Mouse (Mus musculus) hindbrain, embryonic 11.5 days (tissue): ENCODE measurements around the gene Cdipt. TPM values are rescaled to one million over a fixed set of nuclear protein-coding genes. Genes with fewer than 3 reads are reported as not detected.

ENCODE experiments used
- ATAC-seq: fragments of 200-750 bp; cut with Nextera tagmentation; 2 replicates; pipeline ENCODE4 v1.8.0; 2017; ENCODE audit warnings: mild to moderate bottlenecking, moderate TSS enrichment, moderate library complexity; ENCODE audit not compliant: low FRiP score
- DNase-seq: peaks from one replicate; pipeline ENCODE4 v3.0.0-alpha.2; 2015; ENCODE audit warnings: low spot score
- H3K27ac ChIP-seq: fragments of 300-500 bp; sonication (generic); 2 replicates; pipeline ENCODE4 v1.5.1; 2014; ENCODE audit warnings: mild to moderate bottlenecking, low read depth, low read length
- H3K27me3 ChIP-seq: fragments of 300-500 bp; sonication (generic); 2 replicates; pipeline ENCODE4 v1.6.1; 2014; ENCODE audit warnings: mild to moderate bottlenecking, low read length, moderate library complexity, mixed read lengths; ENCODE audit not compliant: control insufficient read depth, insufficient read depth
- H3K36me3 ChIP-seq: fragments of 300-500 bp; sonication (generic); 2 replicates; pipeline ENCODE4 v1.6.1; 2014; ENCODE audit warnings: mild to moderate bottlenecking, low read length, moderate library complexity, mixed read lengths; ENCODE audit not compliant: control insufficient read depth, insufficient read depth
- H3K4me1 ChIP-seq: fragments of 300-500 bp; sonication (generic); replicated peaks from 2 replicates; pipeline ENCODE4 v1.6.1; 2014; ENCODE audit warnings: low read length, mixed read lengths; ENCODE audit not compliant: control insufficient read depth, insufficient read depth
- H3K4me2 ChIP-seq: fragments of 300-500 bp; sonication (generic); replicated peaks from 2 replicates; pipeline ENCODE4 v1.6.1; 2014; ENCODE audit warnings: mild to moderate bottlenecking, low read depth, low read length
- H3K4me3 ChIP-seq: fragments of 300-500 bp; sonication (generic); 2 replicates; pipeline ENCODE4 v1.5.1; 2014; ENCODE audit warnings: low read depth, low read length
- H3K9ac ChIP-seq: fragments of 300-500 bp; sonication (generic); 2 replicates; pipeline ENCODE4 v1.6.1; 2014; ENCODE audit warnings: low read depth, low read length
- H3K9me3 ChIP-seq: fragments of 300-500 bp; sonication (generic); 2 replicates; pipeline ENCODE4 v1.6.1; 2016; ENCODE audit warnings: low read length; ENCODE audit not compliant: control insufficient read depth
- WGBS: fragments of 180-500 bp; shearing (Covaris S2); extraction: QIAGEN DNeasy Blood & Tissue Kit; methylation state at CpG from one replicate; pipeline ENCODE4 v1.1.7; 2014; 5-methylcytosine and 5-hydroxymethylcytosine counted together
- polyA plus RNA-seq: library from polyadenylated mRNA; unstranded; fragments of >200 nt; fragmentation: Nextera tagmentation; extraction: Ambion mirVana; gene quantifications from 2 replicates; pipeline ENCODE4 v1.2.1, GENCODE M21; 2014

The Cdipt gene
- 68.9 and 69.5 TPM in 2 replicates for polyA plus RNA-seq

- Histone ChIP-seq H3K27me3 (no peaks in the 10 kb centered on the region), H3K4me1 (no peaks in the 10 kb centered on the region), H3K4me3 (peak within 1 kb of the TSS; percentile 98), H3K9me3 (no peaks in the 10 kb centered on the region), H3K9ac (peak within 1 kb of the TSS; percentile 99), H3K27ac (peak within 1 kb of the TSS; percentile 88), H3K4me2 (peak within 1 kb of the TSS; percentile 58), H3K36me3 (peaks cover 4% of the 10 kb centered on the region; the same call in 1 of the 2 replicates)
- DNase-seq: no peak
- 6% methylated on average over 1 of the region's 1 CpGs for WGBS
- no peak for ATAC-seq
Measured at GRCm38 (mm10) chr7:126975893-126975949, at the start of gene Cdipt. Gene Cdipt, plus strand, starts transcription at chr7:126975914.

GRCm38 (mm10) chr7:126926299-126926698, 49.4 kb upstream of the Cdipt start:
- Histone ChIP-seq H3K36me3 (no peaks in the 10 kb centered on the region), H3K4me2 (no peak overlapping the region), H3K9ac (no peak overlapping the region), H3K27me3 (no peaks in the 10 kb centered on the region), H3K4me3 (no peak overlapping the region), H3K27ac (no peak overlapping the region), H3K9me3 (no peaks in the 10 kb centered on the region), H3K4me1 (peaks cover 4% of the 10 kb centered on the region; the same call in 1 of the 2 replicates)
- ATAC-seq (no peak), DNase-seq (no peak)
- WGBS: 59% methylated on average over 3 of the region's 3 CpGs

GRCm38 (mm10) chr7:126928384-126929037, 47.2 kb upstream of the Cdipt start, which contains the start of gene Kctd13:
Gene Kctd13, plus strand, starts transcription at chr7:126928879.
- Histone ChIP-seq H3K27ac (peak within 1 kb of the TSS; percentile 43; the same call in 1 of the 2 replicates), H3K4me1 (no peaks in the 10 kb centered on the region), H3K9me3 (no peaks in the 10 kb centered on the region), H3K4me2 (peak within 1 kb of the TSS; percentile 93), H3K4me3 (peak within 1 kb of the TSS; percentile 71), H3K27me3 (no peaks in the 10 kb centered on the region), H3K36me3 (no peaks in the 10 kb centered on the region), H3K9ac (peak within 1 kb of the TSS; percentile 67)
- ATAC-seq (peak; percentile 94), DNase-seq (peak; percentile 95)
- 5% methylated on average over 48 of the region's 56 CpGs for WGBS

GRCm38 (mm10) chr7:126929046-126929445, 46.7 kb upstream of the Cdipt start:
- peak overlapping the region; percentile 71 for H3K4me3 ChIP-seq
- under 1% methylated on average over 21 of the region's 27 CpGs for WGBS
- no peaks in the 10 kb centered on the region for H3K27me3 ChIP-seq
- no peaks in the 10 kb centered on the region for H3K9me3 ChIP-seq
- no peak for DNase-seq
- H3K9ac ChIP-seq: peak overlapping the region; percentile 67
- no peaks in the 10 kb centered on the region for H3K36me3 ChIP-seq
- peak; percentile 80 for ATAC-seq
- H3K4me2 ChIP-seq: peak overlapping the region; percentile 93
- H3K4me1 ChIP-seq: no peaks in the 10 kb centered on the region
- peak overlapping the region; percentile 43; the same call in 1 of the 2 replicates for H3K27ac ChIP-seq

GRCm38 (mm10) chr7:126932652-126933051, 43.1 kb upstream of the Cdipt start:
- DNase-seq (no peak), ATAC-seq (no peak)
- H3K27me3 ChIP-seq: no peaks in the 10 kb centered on the region
- WGBS: 93% methylated on average over 2 of the region's 2 CpGs
- H3K4me3 ChIP-seq: no peak overlapping the region
- H3K36me3 ChIP-seq: 0 out of 2 replicates have a peak, but pooled peaks cover 3% of the 10 kb centered on the region
- H3K27ac ChIP-seq: no peak overlapping the region
- no peaks in the 10 kb centered on the region for H3K9me3 ChIP-seq
- H3K9ac ChIP-seq: no peak overlapping the region
- no peak overlapping the region for H3K4me2 ChIP-seq
- H3K4me1 ChIP-seq: no peaks in the 10 kb centered on the region

GRCm38 (mm10) chr7:126941171-126941570, 34.5 kb upstream of the Cdipt start:
- H3K9ac ChIP-seq: no peak overlapping the region
- no peaks in the 10 kb centered on the region for H3K27me3 ChIP-seq
- no peak overlapping the region for H3K27ac ChIP-seq
- no peak for ATAC-seq
- no peak overlapping the region for H3K4me3 ChIP-seq
- no peak for DNase-seq
- H3K4me1 ChIP-seq: peaks cover 4% of the 10 kb centered on the region; the same call in 1 of the 2 replicates
- 0 out of 2 replicates have a peak, but pooled peaks cover 3% of the 10 kb centered on the region for H3K36me3 ChIP-seq
- H3K9me3 ChIP-seq: no peaks in the 10 kb centered on the region
- no peak overlapping the region for H3K4me2 ChIP-seq
- 60% methylated on average over 6 of the region's 6 CpGs for WGBS

DNA sequence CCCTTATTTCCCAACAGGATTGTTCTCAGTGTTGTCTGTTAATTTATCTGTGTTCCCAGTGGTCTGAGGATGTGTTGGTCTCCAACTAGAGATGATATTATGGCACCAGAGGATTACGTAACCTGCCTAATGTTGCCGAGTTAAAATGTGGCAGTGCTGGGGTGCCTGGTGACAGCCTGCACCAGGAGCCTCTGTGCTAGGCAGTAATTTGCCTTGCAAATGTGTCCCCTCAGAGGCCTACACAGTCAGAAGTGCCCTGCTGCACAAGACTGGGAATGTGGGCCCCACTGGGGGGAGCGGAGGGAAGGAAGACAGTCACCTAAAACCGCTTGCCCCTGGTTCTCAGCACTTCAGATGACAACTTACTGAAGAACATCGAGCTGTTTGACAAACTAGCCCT, 33.9 kb upstream of the Cdipt start:
- H3K4me2 ChIP-seq: no peak overlapping the region
- no peak overlapping the region for H3K4me3 ChIP-seq
- 62% methylated on average over 5 of the region's 5 CpGs for WGBS
- 0 out of 2 replicates have a peak, but pooled peaks cover 1% of the 10 kb centered on the region for H3K36me3 ChIP-seq
- H3K9ac ChIP-seq: no peak overlapping the region
- no peaks in the 10 kb centered on the region for H3K9me3 ChIP-seq
- no peaks in the 10 kb centered on the region for H3K27me3 ChIP-seq
- H3K27ac ChIP-seq: no peak overlapping the region
- no peak for DNase-seq
- ATAC-seq: no peak
- peaks cover 4% of the 10 kb centered on the region; the same call in 1 of the 2 replicates for H3K4me1 ChIP-seq

DNA sequence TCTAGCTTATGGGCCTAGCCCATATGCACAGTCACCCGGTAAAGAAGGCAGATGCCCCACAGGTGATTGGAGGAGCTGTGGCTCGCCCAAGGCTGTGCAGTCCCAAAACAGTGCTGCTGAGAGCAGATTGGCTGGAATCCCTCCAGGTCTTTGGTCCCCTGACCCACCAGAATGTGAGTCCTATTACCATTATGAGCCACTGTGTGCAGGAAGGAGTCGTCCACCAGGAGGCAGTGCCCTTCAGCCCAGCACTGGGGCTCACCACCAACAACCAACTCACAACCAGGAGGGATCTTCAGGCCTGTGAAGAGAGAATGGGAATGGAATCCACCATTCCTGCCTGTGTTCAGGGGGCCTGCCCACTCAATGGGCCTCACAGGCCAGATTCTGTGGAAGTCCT, 29.2 kb upstream of the Cdipt start:
- no peak overlapping the region for H3K4me3 ChIP-seq
- WGBS: 47% methylated on average over 3 of the region's 3 CpGs

GRCm38 (mm10) chr7:126948626-126949025, 27.1 kb upstream of the Cdipt start:
- Histone ChIP-seq H3K4me2 (0 out of 2 replicates have a peak overlapping the region, but pooled peaks have one; percentile 5), H3K27me3 (peaks cover 20% of the 10 kb centered on the region), H3K4me1 (no peaks in the 10 kb centered on the region), H3K36me3 (no peaks in the 10 kb centered on the region), H3K4me3 (peak overlapping the region; percentile 10; the same call in 1 of the 2 replicates), H3K9me3 (no peaks in the 10 kb centered on the region), H3K27ac (0 out of 2 replicates have a peak overlapping the region, but pooled peaks have one; percentile 17), H3K9ac (0 out of 2 replicates have a peak overlapping the region, but pooled peaks have one; percentile 19)
- ATAC-seq (no peak), DNase-seq (no peak)
- 69% methylated on average over 8 of the region's 10 CpGs for WGBS

More for the DNA sequence above, 29.2 kb upstream of the Cdipt start:
- no peak overlapping the region for H3K9ac ChIP-seq
- no peak overlapping the region for H3K27ac ChIP-seq
- peaks cover 15% of the 10 kb centered on the region for H3K27me3 ChIP-seq
- H3K4me1 ChIP-seq: peaks cover 4% of the 10 kb centered on the region; the same call in 1 of the 2 replicates
- DNase-seq: peak; percentile 48
- no peak for ATAC-seq
- H3K4me2 ChIP-seq: no peak overlapping the region
- H3K36me3 ChIP-seq: no peaks in the 10 kb centered on the region
- no peaks in the 10 kb centered on the region for H3K9me3 ChIP-seq
